Mouse (Mus musculus) adrenal gland, postnatal 36 days (tissue): ENCODE results near the gene 4921524J17Rik. TPM values are rescaled to one million over a fixed set of nuclear protein-coding genes. Genes with fewer than 3 reads are reported as not detected.

ENCODE experiments used
- DNase-seq, 2 experiments: peaks; one replicate each; pipeline ENCODE4 v3.0.0; 2021; ENCODE audit warnings: mixed read lengths in 1 of 2
- total RNA-seq, 2 experiments: library from RNA; stranded (reverse); gene quantifications; 2 replicates each; pipeline ENCODE4 v1.2.3; 2021

4921524J17Rik gene
- total RNA-seq, 2 experiments from 2014 or later = 20.0 to 37.1 TPM

GRCm38 (mm10) chr8:85444092-85444491 is 11.5 kb upstream of the 4921524J17Rik start:
- DNase-seq = no peak

DNA sequence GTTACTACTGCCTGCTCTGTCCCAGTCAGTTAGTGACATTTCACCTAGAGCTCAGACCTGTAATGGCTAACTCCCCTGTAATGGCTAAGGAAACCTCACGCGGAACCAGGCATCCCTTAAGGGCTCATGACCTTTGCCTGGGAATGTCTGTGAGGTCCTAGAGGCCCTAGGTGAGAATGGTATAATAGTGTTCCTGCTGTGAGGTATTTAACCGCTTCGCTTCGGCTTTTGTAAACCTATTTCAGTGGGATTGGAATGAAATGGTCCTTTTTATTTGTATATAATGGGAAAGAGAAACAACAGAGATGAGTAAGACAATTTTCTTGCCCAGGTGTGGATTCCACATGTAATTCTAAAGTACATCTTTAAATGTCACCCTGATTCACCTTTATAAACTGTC is 8.9 kb upstream of the 4921524J17Rik start:
- DNase-seq = no peak

DNA sequence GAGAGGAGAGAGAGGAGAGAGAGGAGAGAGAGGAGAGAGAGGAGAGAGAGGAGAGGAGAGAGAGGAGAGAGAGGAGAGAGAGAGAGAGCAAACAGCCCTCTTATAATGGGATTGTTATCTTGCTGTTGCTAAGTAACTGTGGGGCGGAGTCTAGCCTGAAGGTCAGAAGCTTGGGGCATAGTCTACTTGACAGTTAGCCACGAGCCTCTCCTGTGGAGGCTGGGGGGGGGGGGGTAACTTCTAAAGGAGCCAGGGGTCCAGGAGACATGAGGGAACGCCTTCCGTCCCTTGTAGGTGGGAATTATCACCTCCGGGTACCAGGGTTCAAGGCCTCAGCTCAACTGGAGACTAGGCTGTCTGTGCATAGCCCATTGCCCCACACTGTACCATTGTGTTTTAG is 3.1 kb upstream of the 4921524J17Rik start:
- peak; percentile 69 to 75 for DNase-seq

- DNase-seq = no peak
Observed at GRCm38 (mm10) chr8:85434817-85435216, 2.2 kb upstream of the 4921524J17Rik start.

DNA sequence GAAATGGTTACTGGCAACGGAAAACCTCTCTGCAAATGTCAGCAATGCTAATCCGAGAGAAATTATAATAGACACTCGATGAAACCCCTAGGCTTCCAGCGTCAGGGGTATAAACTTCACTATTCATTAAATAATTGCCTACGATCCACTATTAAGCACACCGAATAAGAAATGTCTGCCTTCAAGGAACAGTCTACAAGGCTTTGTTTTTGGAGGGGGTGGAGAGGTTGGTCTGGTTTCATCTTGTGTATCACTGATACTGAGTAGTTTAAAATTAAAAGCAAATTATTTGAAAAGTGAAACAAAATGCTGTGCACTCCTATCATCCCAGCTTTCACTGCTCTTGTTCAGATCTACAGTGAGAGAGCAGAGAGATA is 372 bp upstream of the 4921524J17Rik start:
- no peak for DNase-seq

- peak in 1 of 2 experiments; percentile 15 for DNase-seq
Observed at GRCm38 (mm10) chr8:85431281-85432167, 1.1 kb downstream of the 4921524J17Rik start.

DNA sequence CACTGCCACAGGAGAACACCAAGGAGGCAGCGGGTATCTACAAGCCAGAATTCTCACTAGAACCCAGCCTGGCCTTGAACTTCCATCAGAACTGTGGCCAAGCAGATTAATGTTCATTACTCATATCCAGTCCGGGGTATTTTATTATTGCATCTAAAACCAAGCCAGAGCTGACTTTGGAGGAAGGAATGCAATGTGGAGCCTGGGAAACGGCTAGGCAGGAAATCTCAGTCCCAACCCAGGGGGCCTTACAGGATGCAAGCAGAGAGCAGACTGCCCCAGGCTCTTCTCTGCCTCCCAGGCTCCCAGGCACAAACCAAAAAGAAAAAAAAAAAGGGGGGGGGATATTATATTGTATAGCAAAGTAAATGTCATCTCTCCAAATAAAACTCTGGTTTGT is 1.8 kb downstream of the 4921524J17Rik start:
- DNase-seq = peak; percentile 75 to 79

GRCm38 (mm10) chr8:85429219-85429618 is 3.4 kb downstream of the 4921524J17Rik start:
- peak in 1 of 2 experiments; percentile 15 for DNase-seq

GRCm38 (mm10) chr8:85427026-85427425 is 5.6 kb downstream of the 4921524J17Rik start:
- no peak for DNase-seq

- no peak for DNase-seq
Observed at GRCm38 (mm10) chr8:85421329-85421728, 11.3 kb downstream of the 4921524J17Rik start.

GRCm38 (mm10) chr8:85408526-85408925 is 24.1 kb downstream of the 4921524J17Rik start:
- DNase-seq = no peak

- DNase-seq = peak in 1 of 2 experiments; percentile 30
Observed at GRCm38 (mm10) chr8:85408053-85408505, 24.6 kb downstream of the 4921524J17Rik start.

- DNase-seq = no peak
Observed at GRCm38 (mm10) chr8:85405961-85406360, 26.7 kb downstream of the 4921524J17Rik start.

DNA sequence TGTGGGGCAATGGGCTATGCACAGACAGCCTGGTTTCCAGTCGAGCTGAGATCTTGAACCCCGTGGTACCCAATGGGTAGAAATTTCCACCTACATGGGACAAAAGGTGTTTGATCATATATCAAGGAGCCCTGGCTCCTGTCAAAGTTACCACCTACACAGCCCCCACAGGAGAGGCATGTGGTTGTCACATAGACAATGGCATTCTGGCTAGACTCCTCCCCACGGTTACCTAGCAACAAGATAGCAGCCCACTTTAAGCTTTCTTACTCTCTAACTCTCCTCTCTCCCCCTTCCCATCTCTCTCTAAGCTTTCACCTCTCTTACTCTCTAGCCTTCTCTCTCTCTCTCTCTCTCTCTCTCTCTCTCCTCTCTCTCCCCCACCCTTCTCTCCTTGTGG is 27.2 kb downstream of the 4921524J17Rik start:
- no peak for DNase-seq

DNA sequence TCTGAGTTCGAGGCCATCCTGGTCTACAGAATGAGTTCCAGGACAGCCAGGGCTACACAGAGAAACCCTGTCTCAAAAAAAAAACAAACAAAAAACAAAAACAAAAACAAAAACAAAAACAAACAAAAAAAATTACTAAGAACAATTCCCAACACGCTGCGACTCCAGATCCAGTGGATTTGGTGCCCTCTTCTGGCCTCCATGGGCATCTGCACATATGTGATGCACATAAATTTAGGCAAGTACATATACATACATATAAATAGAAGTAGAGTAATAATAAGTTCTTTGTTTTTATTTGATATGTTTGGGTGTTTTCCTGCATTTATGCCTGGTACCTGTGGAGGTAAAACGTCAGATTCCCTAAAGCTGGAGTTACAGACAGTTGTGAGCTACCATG is 34.1 kb downstream of the 4921524J17Rik start:
- no peak for DNase-seq

GRCm38 (mm10) chr8:85397508-85397907 is 35.1 kb downstream of the 4921524J17Rik start:
- peak; percentile 57 to 75 for DNase-seq

DNA sequence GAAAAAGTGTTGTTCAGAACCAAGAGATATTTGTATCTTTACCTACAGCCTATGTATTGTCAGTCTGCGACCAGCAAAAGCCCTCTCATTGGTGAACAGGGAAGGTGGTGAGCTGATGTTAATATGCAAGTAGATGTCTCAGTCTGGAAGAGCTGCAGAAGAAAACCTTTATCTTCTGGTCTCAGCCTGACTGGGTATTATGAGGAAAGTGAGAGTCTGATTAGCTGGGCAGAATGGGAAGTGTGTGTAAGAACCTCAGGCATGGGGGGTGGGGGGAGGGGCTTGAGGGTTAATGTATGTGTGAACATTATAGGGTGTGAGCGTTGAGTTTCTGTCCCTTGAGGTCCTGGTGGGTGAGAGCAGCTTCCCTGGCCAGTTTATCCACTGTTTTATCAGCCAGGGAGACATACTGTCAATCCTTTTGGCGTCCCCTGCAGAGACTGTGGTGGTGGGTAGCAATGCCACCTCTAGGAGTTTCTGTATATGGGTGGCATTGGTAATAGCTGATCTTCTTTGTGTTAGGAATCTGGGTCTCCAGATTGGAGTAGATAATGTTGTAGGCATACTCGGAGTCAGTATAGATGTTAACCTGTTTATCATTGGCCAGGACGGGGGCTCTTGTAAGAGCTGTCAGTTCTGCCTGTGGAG is 36.1 kb downstream of the 4921524J17Rik start:
- no peak for DNase-seq

GRCm38 (mm10) chr8:85395681-85396431 is 36.8 kb downstream of the 4921524J17Rik start:
- DNase-seq = no peak

DNA sequence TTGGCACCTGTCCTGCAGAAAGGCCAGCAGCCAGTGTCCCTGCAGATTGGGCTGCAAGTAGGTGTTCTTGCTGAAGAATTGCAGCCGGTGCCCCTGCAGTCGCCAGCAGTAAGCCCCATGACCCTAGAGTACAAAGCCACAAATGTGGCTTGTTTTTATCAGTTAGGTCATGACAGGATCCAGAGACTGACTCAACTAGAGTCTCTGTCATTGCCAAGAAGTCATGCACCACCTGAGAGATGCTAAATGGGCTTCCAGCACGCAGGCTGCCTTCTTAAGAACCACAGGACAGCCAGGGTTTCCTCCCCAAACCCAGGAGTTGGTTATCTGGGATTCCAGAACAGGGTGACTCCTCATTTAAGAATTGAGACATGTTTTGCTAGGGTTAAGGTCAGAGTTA is 37.6 kb downstream of the 4921524J17Rik start:
- no peak for DNase-seq

DNA sequence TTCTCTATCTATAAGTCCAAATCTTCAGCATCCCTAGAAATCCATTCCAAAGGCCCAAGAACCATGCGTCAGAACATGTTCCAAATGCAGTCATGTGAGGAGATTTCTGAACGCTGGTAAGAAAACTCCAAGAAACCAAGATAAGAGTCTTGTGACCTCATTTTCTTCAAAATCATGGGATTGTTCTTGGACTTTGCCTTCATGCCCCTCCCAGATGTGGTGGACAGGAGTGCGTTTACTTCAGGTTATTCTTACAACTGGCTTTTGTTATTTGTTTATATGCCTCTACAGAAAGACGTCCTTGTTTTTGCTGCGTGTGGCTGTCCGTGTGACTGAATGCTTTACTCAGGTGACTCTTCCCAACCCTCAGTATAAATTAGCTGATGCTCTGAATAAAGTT is 39.4 kb downstream of the 4921524J17Rik start:
- no peak for DNase-seq

- DNase-seq = no peak
Observed at GRCm38 (mm10) chr8:85391438-85391837, 41.2 kb downstream of the 4921524J17Rik start.

GRCm38 (mm10) chr8:85386205-85386604 is 46.4 kb downstream of the 4921524J17Rik start, which contains the start of gene Mylk3:
TSS of gene Mylk3 (minus strand) at chr8:85386345.
- DNase-seq = no peak
